Mouse (Mus musculus): ENCODE results near the gene Ywhae.

The Ywhae gene

DNA sequence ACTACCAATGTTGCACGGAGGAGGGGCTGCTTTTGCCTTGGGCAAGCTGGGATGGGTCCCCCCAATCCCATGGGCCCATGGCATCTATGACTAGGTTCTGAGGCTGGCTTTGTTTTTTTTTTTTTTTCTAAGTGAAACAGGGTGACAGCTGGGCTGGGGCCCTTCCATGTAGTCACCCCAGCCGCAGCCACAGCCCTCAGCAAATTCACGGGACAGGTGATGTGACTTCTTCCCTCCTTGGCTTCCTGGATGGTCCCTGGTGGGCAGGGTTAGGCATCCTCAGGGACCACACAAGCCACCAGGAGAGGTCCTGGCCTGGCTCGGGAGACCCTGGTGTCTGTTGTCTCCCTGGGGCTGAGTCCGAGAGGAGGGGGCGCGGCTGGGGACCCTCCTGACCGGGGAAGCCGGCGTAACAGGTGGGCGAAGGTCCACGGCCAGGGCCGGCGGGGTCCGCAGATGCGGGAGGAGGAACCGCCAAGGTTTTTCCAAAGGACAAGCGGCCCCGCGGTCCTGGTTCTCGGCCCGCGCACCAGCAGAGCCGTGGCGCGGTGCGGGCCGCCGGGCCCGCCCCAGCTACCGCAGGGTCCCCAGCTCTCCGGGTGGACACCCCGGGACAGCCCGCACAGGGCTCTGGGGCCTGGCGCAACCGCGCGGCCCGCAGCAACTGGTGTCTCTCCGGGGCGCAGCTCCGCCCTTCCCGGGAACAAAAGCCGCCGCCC is 62.1 kb downstream of the Ywhae start:
- no peak for DNase-seq (ENCODE audit: low read depth, low spot score)

GRCm38 (mm10) chr11:75795321-75795636 is 62.6 kb downstream of the Ywhae start:
- DNase-seq (ENCODE audit: low read depth, low spot score): no peak

DNA sequence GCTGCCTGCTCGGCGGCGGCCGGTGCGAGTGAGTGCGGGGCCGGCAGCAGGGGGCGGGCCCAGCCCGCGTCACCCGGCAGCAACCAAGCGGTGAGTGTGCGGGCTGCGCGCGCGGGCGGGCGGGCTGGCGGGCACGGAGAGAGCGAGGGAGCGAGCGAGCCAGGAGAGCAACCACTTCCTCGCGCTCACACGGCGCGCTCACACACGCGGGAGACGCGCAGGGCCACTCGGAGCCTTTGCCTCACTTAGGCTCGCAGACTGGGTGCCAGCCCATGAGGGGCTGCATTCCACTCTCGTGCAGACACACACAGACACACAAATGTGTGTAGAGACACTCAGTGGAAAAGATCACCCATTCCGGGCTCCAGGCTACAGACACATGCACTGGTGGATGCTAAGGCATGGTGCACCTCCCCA is 63.4 kb downstream of the Ywhae start, which contains the start of gene Doc2b:
Gene Doc2b, minus strand, starts transcription at position 21 of the 417 bp plus-strand sequence.
- no peak for DNase-seq (ENCODE audit: low read depth, low spot score)

DNA sequence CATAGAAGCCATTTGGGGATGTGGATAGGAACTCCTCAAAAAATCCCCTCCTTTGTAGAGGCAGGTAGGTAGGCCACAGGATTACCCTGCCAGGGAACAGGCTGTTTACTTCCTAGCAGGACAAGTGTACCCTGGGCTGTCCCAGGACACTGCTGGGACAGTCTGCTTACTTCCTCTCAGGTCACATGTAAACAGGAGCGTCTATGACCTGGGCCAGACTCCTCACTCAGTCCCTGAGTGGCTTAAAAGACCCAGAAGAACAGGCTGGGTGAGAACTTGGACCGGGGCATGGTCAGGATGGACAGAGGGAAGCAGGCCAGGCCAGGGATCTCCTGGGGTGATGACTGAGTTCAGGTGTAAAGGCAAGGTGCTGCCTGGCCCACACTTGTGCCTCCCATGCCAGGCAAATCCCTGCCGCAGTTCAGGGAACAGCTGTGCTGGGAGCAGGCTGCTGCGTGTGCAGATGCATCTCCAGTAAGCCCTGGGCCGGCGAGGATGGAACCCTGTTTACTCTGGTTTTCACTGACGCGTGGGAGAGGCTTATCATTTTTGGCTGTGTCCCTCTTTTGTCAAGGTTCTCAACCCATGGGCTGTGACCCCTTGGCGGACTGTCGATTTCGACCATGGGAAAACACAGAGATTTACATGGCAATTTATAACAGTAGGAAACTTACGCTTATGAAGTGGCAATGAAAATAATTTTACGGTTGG is 64.0 kb downstream of the Ywhae start:
- DNase-seq (ENCODE audit: low read depth, low spot score): no peak

- no peak for DNase-seq (ENCODE audit: low read depth, low spot score)
Observed at GRCm38 (mm10) chr11:75801369-75801768, 68.7 kb downstream of the Ywhae start.

GRCm38 (mm10) chr11:75801771-75802550 is 69.3 kb downstream of the Ywhae start:
- DNase-seq (ENCODE audit: low read depth, low spot score): no peak

DNA sequence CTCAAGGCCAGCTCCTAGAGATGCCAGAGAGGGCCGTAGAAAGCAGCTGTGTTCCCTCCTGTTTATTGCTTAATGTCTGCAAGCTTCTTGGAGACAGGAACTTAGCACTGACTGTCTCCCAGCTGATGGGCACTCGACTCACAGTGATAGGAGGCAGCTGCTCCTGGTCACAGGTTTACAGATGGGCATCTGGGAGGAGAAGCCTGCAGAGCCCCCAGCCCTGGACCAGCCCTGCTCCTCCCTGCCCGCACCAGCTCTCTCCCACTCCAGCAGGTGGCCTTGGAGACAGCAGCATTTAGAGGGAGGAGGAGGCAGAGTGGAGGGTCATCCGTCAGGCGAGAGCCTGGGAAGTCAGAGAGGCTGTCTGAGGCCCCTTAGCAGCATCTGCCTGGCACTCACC is 74.8 kb downstream of the Ywhae start:
- no peak for DNase-seq (ENCODE audit: low read depth, low spot score)

- no peak for DNase-seq (ENCODE audit: low read depth, low spot score)
Observed at GRCm38 (mm10) chr11:75810526-75810925, 77.9 kb downstream of the Ywhae start.

GRCm38 (mm10) chr11:75811900-75812299 is 79.2 kb downstream of the Ywhae start:
- peak; percentile 62 for DNase-seq (ENCODE audit: low read depth, low spot score)

- peak; percentile 18 for DNase-seq (ENCODE audit: low read depth, low spot score)
Observed at GRCm38 (mm10) chr11:75813085-75813484, 80.4 kb downstream of the Ywhae start.
